Mouse (Mus musculus) neural tube, embryonic 15.5 days (tissue): Measurements from ENCODE around the gene 1700012B07Rik. TPM values are rescaled to one million over a fixed set of nuclear protein-coding genes. Genes with fewer than 3 reads are reported as not detected.

Source experiments
- ATAC-seq: fragments of 200-750 bp; cut with Nextera tagmentation; 2 replicates; pipeline ENCODE4 v1.8.0; 2017; ENCODE audit warnings: mild to moderate bottlenecking, moderate TSS enrichment, moderate library complexity; ENCODE audit not compliant: low FRiP score
- H3K27ac ChIP-seq: fragments of 300-500 bp; sonication (generic); replicated peaks from 2 replicates; pipeline ENCODE4 v1.5.1; 2015; ENCODE audit warnings: mild to moderate bottlenecking, inconsistent platforms
- H3K27me3 ChIP-seq: fragments of 300-500 bp; sonication (generic); replicated peaks from 2 replicates; pipeline ENCODE4 v1.6.1; 2015; ENCODE audit warnings: inconsistent platforms
- H3K36me3 ChIP-seq: fragments of 300-500 bp; sonication (generic); 2 replicates; pipeline ENCODE4 v1.6.1; 2015; ENCODE audit warnings: inconsistent platforms
- H3K4me1 ChIP-seq: fragments of 300-500 bp; sonication (generic); 2 replicates; pipeline ENCODE4 v1.6.1; 2015; ENCODE audit warnings: inconsistent platforms
- H3K4me2 ChIP-seq: fragments of 300-500 bp; sonication (generic); 2 replicates; pipeline ENCODE4 v1.6.1; 2015; ENCODE audit warnings: inconsistent platforms, mild to moderate bottlenecking, moderate library complexity
- H3K4me3 ChIP-seq: fragments of 300-500 bp; sonication (generic); replicated peaks from 2 replicates; pipeline ENCODE4 v1.5.1; 2015; ENCODE audit warnings: mild to moderate bottlenecking, inconsistent platforms
- H3K9ac ChIP-seq: fragments of 300-500 bp; sonication (generic); replicated peaks from 2 replicates; pipeline ENCODE4 v1.6.1; 2015; ENCODE audit warnings: mild to moderate bottlenecking, inconsistent platforms
- H3K9me3 ChIP-seq: fragments of 300-500 bp; sonication (generic); replicated peaks from 2 replicates; pipeline ENCODE4 v1.6.1; 2016; ENCODE audit warnings: inconsistent platforms
- WGBS: fragments of 180-500 bp; shearing (Covaris S2); methylation state at CpG from one replicate; pipeline ENCODE4 v1.1.7; 2015; ENCODE audit warnings: mixed read lengths; 5-methylcytosine and 5-hydroxymethylcytosine counted together
- polyA plus RNA-seq: library from polyadenylated mRNA; unstranded; fragments of >200 nt; fragmentation: Nextera tagmentation; extraction: Ambion mirVana; gene quantifications from 2 replicates; pipeline ENCODE4 v1.2.1, GENCODE M21; 2015

The 1700012B07Rik gene
- polyA plus RNA-seq, 1 experiment from 2014 or later, result not detected

- H3K4me2 ChIP-seq, result no peak overlapping the region
- WGBS, result 68% methylated on average over 5 of the region's 5 CpGs
- H3K4me3 ChIP-seq, result no peak overlapping the region
- ATAC-seq, result no peak
- 0 out of 2 replicates have a peak, but pooled peaks cover 3% of the 10 kb centered on the region for H3K4me1 ChIP-seq
- no peak overlapping the region for H3K27ac ChIP-seq
- no peaks in the 10 kb centered on the region for H3K36me3 ChIP-seq
- H3K27me3 ChIP-seq, result no peaks in the 10 kb centered on the region
- H3K9me3 ChIP-seq, result no peaks in the 10 kb centered on the region
- H3K9ac ChIP-seq, result no peak overlapping the region
Observed at GRCm38 (mm10) chr11:109844466-109844865, 16.6 kb upstream of the 1700012B07Rik start.

GRCm38 (mm10) chr11:109830368-109830767 lies 2.5 kb upstream of the 1700012B07Rik start:
- Histone ChIP-seq H3K4me1 (no peaks in the 10 kb centered on the region), H3K36me3 (no peaks in the 10 kb centered on the region), H3K9ac (no peak overlapping the region), H3K27me3 (no peaks in the 10 kb centered on the region), H3K4me3 (no peak overlapping the region), H3K27ac (no peak overlapping the region), H3K4me2 (no peak overlapping the region), H3K9me3 (no peaks in the 10 kb centered on the region)
- ATAC-seq, result no peak
- 76% methylated on average over 5 of the region's 5 CpGs for WGBS

- no peaks in the 10 kb centered on the region for H3K36me3 ChIP-seq
- no peaks in the 10 kb centered on the region for H3K4me1 ChIP-seq
- no peak overlapping the region for H3K27ac ChIP-seq
- WGBS, result 88% methylated on average over 6 of the region's 6 CpGs
- no peak overlapping the region for H3K4me3 ChIP-seq
- H3K9me3 ChIP-seq, result no peaks in the 10 kb centered on the region
- H3K4me2 ChIP-seq, result no peak overlapping the region
- no peaks in the 10 kb centered on the region for H3K27me3 ChIP-seq
- H3K9ac ChIP-seq, result no peak overlapping the region
- ATAC-seq, result no peak
Observed at GRCm38 (mm10) chr11:109822280-109822679, 5.6 kb downstream of the 1700012B07Rik start.

- Histone ChIP-seq H3K9me3 (no peaks in the 10 kb centered on the region), H3K27me3 (no peaks in the 10 kb centered on the region), H3K4me3 (no peak overlapping the region), H3K27ac (no peak overlapping the region), H3K4me2 (no peak overlapping the region), H3K4me1 (no peaks in the 10 kb centered on the region), H3K9ac (no peak overlapping the region), H3K36me3 (no peaks in the 10 kb centered on the region)
- 84% methylated on average over 3 of the region's 3 CpGs for WGBS
- ATAC-seq, result no peak
Observed at GRCm38 (mm10) chr11:109817405-109817804, 10.4 kb downstream of the 1700012B07Rik start.

GRCm38 (mm10) chr11:109816911-109817310 lies 10.9 kb downstream of the 1700012B07Rik start:
- no peaks in the 10 kb centered on the region for H3K9me3 ChIP-seq
- H3K27me3 ChIP-seq, result no peaks in the 10 kb centered on the region
- H3K9ac ChIP-seq, result no peak overlapping the region
- H3K27ac ChIP-seq, result no peak overlapping the region
- no peak overlapping the region for H3K4me3 ChIP-seq
- H3K4me2 ChIP-seq, result no peak overlapping the region
- no peaks in the 10 kb centered on the region for H3K36me3 ChIP-seq
- H3K4me1 ChIP-seq, result no peaks in the 10 kb centered on the region
- 83% methylated on average over 1 of the region's 1 CpGs for WGBS
- ATAC-seq, result no peak

- no peak overlapping the region for H3K9ac ChIP-seq
- no peaks in the 10 kb centered on the region for H3K27me3 ChIP-seq
- H3K27ac ChIP-seq, result no peak overlapping the region
- 78% methylated on average over 2 of the region's 2 CpGs for WGBS
- no peak for ATAC-seq
- no peak overlapping the region for H3K4me2 ChIP-seq
- H3K4me3 ChIP-seq, result no peak overlapping the region
- H3K4me1 ChIP-seq, result no peaks in the 10 kb centered on the region
- no peaks in the 10 kb centered on the region for H3K36me3 ChIP-seq
- H3K9me3 ChIP-seq, result no peaks in the 10 kb centered on the region
Observed at GRCm38 (mm10) chr11:109811721-109812120, 16.1 kb downstream of the 1700012B07Rik start.

- H3K9ac ChIP-seq, result no peak overlapping the region
- ATAC-seq, result no peak
- no peak overlapping the region for H3K27ac ChIP-seq
- no peak overlapping the region for H3K4me2 ChIP-seq
- WGBS, result 71% methylated on average over 4 of the region's 4 CpGs
- H3K9me3 ChIP-seq, result no peaks in the 10 kb centered on the region
- no peaks in the 10 kb centered on the region for H3K4me1 ChIP-seq
- no peaks in the 10 kb centered on the region for H3K27me3 ChIP-seq
- no peak overlapping the region for H3K4me3 ChIP-seq
- H3K36me3 ChIP-seq, result no peaks in the 10 kb centered on the region
Observed at GRCm38 (mm10) chr11:109809175-109809855, 18.5 kb downstream of the 1700012B07Rik start.

- H3K9ac ChIP-seq, result no peak overlapping the region
- no peaks in the 10 kb centered on the region for H3K4me1 ChIP-seq
- H3K27me3 ChIP-seq, result no peaks in the 10 kb centered on the region
- no peak overlapping the region for H3K4me3 ChIP-seq
- no peak for ATAC-seq
- H3K27ac ChIP-seq, result no peak overlapping the region
- H3K36me3 ChIP-seq, result no peaks in the 10 kb centered on the region
- H3K4me2 ChIP-seq, result no peak overlapping the region
- 100% methylated on average over 1 of the region's 1 CpGs for WGBS
- H3K9me3 ChIP-seq, result no peaks in the 10 kb centered on the region
Observed at GRCm38 (mm10) chr11:109801515-109801914, 26.3 kb downstream of the 1700012B07Rik start.

GRCm38 (mm10) chr11:109797531-109797930 lies 30.3 kb downstream of the 1700012B07Rik start:
- Histone ChIP-seq H3K9ac (no peak overlapping the region), H3K9me3 (no peaks in the 10 kb centered on the region), H3K27me3 (no peaks in the 10 kb centered on the region), H3K4me2 (no peak overlapping the region), H3K27ac (no peak overlapping the region), H3K4me1 (no peaks in the 10 kb centered on the region), H3K36me3 (no peaks in the 10 kb centered on the region), H3K4me3 (no peak overlapping the region)
- WGBS, result 85% methylated on average over 6 of the region's 6 CpGs
- no peak for ATAC-seq

GRCm38 (mm10) chr11:109795536-109795935 lies 32.3 kb downstream of the 1700012B07Rik start:
- 78% methylated on average over 2 of the region's 2 CpGs for whole genome bisulfite sequencing
- Histone ChIP-seq H3K4me3 (no peak overlapping the region), H3K27ac (no peak overlapping the region), H3K9ac (no peak overlapping the region), H3K27me3 (no peaks in the 10 kb centered on the region), H3K4me2 (no peak overlapping the region), H3K36me3 (no peaks in the 10 kb centered on the region), H3K4me1 (no peaks in the 10 kb centered on the region), H3K9me3 (no peaks in the 10 kb centered on the region)
- ATAC-seq, result no peak

GRCm38 (mm10) chr11:109793578-109793977 lies 34.3 kb downstream of the 1700012B07Rik start:
- WGBS, result 92% methylated on average over 4 of the region's 4 CpGs
- Histone ChIP-seq H3K4me1 (no peaks in the 10 kb centered on the region), H3K36me3 (no peaks in the 10 kb centered on the region), H3K27me3 (no peaks in the 10 kb centered on the region), H3K9ac (no peak overlapping the region), H3K4me2 (no peak overlapping the region), H3K27ac (no peak overlapping the region), H3K4me3 (no peak overlapping the region), H3K9me3 (no peaks in the 10 kb centered on the region)
- no peak for ATAC-seq

- Histone ChIP-seq H3K4me3 (no peak overlapping the region), H3K4me2 (no peak overlapping the region), H3K4me1 (no peaks in the 10 kb centered on the region), H3K27ac (no peak overlapping the region), H3K36me3 (no peaks in the 10 kb centered on the region), H3K9me3 (no peaks in the 10 kb centered on the region), H3K9ac (no peak overlapping the region), H3K27me3 (no peaks in the 10 kb centered on the region)
- no peak for ATAC-seq
- WGBS, result 89% methylated on average over 13 of the region's 13 CpGs
Observed at GRCm38 (mm10) chr11:109792401-109792997, 35.3 kb downstream of the 1700012B07Rik start.
